Mouse (Mus musculus) liver, adult 2 months (tissue): ENCODE data around the gene Nek10. TPM values are rescaled to one million over a fixed set of nuclear protein-coding genes. Genes with fewer than 3 reads are reported as not detected.
"Not testable (repeated sequence)": the region's sequence is repeated elsewhere in the genome, so short reads cannot be mapped to it uniquely, and the experiment has no call there.

Experiments used
- DNase-seq: peaks from one replicate; pipeline ENCODE4 v3.0.0-alpha.2; 2011; ENCODE audit warnings: low read depth, low spot score; ENCODE audit errors: extremely low read depth
- H3K27ac ChIP-seq: fragments of 200-500 bp; replicated peaks from 2 replicates; pipeline ENCODE4 v1.5.1; 2012; ENCODE audit warnings: low read depth, mild to moderate bottlenecking, control low read depth, inconsistent platforms, low read length; ENCODE audit not compliant: insufficient read depth
- H3K27me3 ChIP-seq: fragments of 200-500 bp; 2 replicates; pipeline ENCODE4 v1.6.1; 2012; ENCODE audit warnings: mild to moderate bottlenecking, moderate library complexity, low read length, inconsistent platforms; ENCODE audit not compliant: control insufficient read depth, insufficient read depth
- H3K36me3 ChIP-seq: fragments of 200-500 bp; 2 replicates; pipeline ENCODE4 v1.6.1; 2012; ENCODE audit warnings: low read length, inconsistent platforms; ENCODE audit not compliant: control insufficient read depth, insufficient read depth
- H3K4me1 ChIP-seq: fragments of 200-500 bp; 2 replicates; pipeline ENCODE4 v1.6.1; 2011; ENCODE audit warnings: low read length; ENCODE audit not compliant: control insufficient read depth, insufficient read depth
- H3K4me3 ChIP-seq: fragments of 200-500 bp; 2 replicates; pipeline ENCODE4 v1.5.1; 2011; ENCODE audit warnings: low read depth, mild to moderate bottlenecking, control low read depth, low read length, moderate library complexity; ENCODE audit not compliant: insufficient read depth
- H3K79me2 ChIP-seq: fragments of 200-500 bp; 2 replicates; pipeline ENCODE4 v1.6.1; 2012; ENCODE audit warnings: inconsistent platforms, mild to moderate bottlenecking, low read length, moderate library complexity; ENCODE audit not compliant: control insufficient read depth, insufficient read depth
- H3K9ac ChIP-seq: fragments of 200-500 bp; 2 replicates; pipeline ENCODE4 v1.6.1; 2012; ENCODE audit warnings: low read depth, mild to moderate bottlenecking, control low read depth, inconsistent platforms, low read length
- CTCF ChIP-seq: fragments of 200-500 bp; IDR thresholded peaks from 2 replicates; pipeline ENCODE4 v1.5.1; 2011; ENCODE audit warnings: low read depth, low read length, control low read depth
- POLR2A ChIP-seq: fragments of 200-500 bp; IDR thresholded peaks from 2 replicates; pipeline ENCODE4 v1.6.1; 2011; ENCODE audit warnings: low read length, control low read depth; ENCODE audit not compliant: insufficient read depth; ENCODE audit errors: extremely low read depth
- WGBS: fragments of 180-500 bp; shearing (Covaris S2); methylation state at CpG from one replicate; pipeline ENCODE4 v1.1.7; 2018; 5-methylcytosine and 5-hydroxymethylcytosine counted together
- polyA plus RNA-seq: library from polyadenylated mRNA; depleted of rRNA; stranded (reverse); fragments of >200 nt; gene quantifications from 2 replicates; pipeline ENCODE4 v1.2.3, GENCODE M21; 2012
- total RNA-seq: library from RNA; depleted of rRNA; stranded (reverse); fragments of >200 nt; gene quantifications from 2 replicates; pipeline ENCODE4 v1.2.3, GENCODE M21; 2014

Gene Nek10
- total and polyA plus RNA-seq, 2 experiments: under 0.01 TPM; not detected in 1

- WGBS: 25% methylated on average over 1 of the region's 1 CpGs
- no peak for DNase-seq
- no peak for TF ChIP-seq CTCF
- no peaks in the 10 kb centered on the region for H3K36me3 ChIP-seq
- H3K27me3 ChIP-seq: no peaks in the 10 kb centered on the region
- H3K4me3 ChIP-seq: no peak overlapping the region
- H3K27ac ChIP-seq: no peak overlapping the region
- H3K79me2 ChIP-seq: no peaks in the 10 kb centered on the region
- H3K4me1 ChIP-seq: no peaks in the 10 kb centered on the region
- H3K9ac ChIP-seq: no peak overlapping the region
Observed at GRCm38 (mm10) chr14:14974156-14974555, 170.9 kb downstream of the Nek10 start.

- H3K4me1 ChIP-seq, H3K9ac ChIP-seq, H3K79me2 ChIP-seq, H3K27ac ChIP-seq, DNase-seq, H3K4me3 ChIP-seq, H3K27me3 ChIP-seq, H3K36me3 ChIP-seq: not testable (repeated sequence)
- 47% methylated on average over 1 of the region's 1 CpGs for WGBS
Observed at GRCm38 (mm10) chr14:14984106-14984505, 180.9 kb downstream of the Nek10 start.

GRCm38 (mm10) chr14:14984710-14985647 is 181.8 kb downstream of the Nek10 start:
- 36% methylated on average over 11 of the region's 11 CpGs for WGBS

DNA sequence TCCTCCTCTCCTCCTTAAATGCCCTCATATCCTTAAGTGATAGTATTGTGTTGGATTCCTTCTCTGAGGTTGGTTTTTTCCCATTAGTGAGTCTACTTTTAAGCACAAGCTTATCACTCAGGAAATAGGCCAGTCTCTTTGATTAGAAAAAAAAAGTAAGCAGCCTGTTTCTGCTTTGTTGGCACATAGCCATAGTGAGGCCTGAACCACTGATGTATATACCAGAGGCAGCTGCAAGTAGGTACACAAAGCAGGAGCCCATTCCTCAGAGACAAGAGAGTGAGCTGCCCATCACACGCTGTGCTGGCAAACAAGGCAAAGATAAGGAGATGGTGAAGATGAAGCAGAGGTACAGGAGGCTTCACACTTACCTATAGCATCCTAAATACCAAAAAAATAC is 184.2 kb downstream of the Nek10 start:
- H3K4me3 ChIP-seq: no peak overlapping the region
- H3K36me3 ChIP-seq: no peaks in the 10 kb centered on the region
- H3K9ac ChIP-seq: no peak overlapping the region
- DNase-seq: no peak
- no peak for TF ChIP-seq CTCF
- no peak for TF ChIP-seq POLR2A
- no peaks in the 10 kb centered on the region for H3K79me2 ChIP-seq
- H3K27ac ChIP-seq: no peak overlapping the region
- no peaks in the 10 kb centered on the region for H3K4me1 ChIP-seq
- no peaks in the 10 kb centered on the region; the same call in 1 of the 2 replicates for H3K27me3 ChIP-seq
- 12% methylated on average over 1 of the region's 1 CpGs for WGBS

More at GRCm38 (mm10) chr14:14984710-14985647, 181.8 kb downstream of the Nek10 start:
- DNase-seq: peak; percentile 21
- H3K27ac ChIP-seq: no peak overlapping the region
- TF ChIP-seq CTCF (peak; percentile 91), POLR2A (no peak)
- no peak overlapping the region for H3K4me3 ChIP-seq
- H3K79me2 ChIP-seq: no peaks in the 10 kb centered on the region
- H3K4me1 ChIP-seq: no peaks in the 10 kb centered on the region
- no peak overlapping the region for H3K9ac ChIP-seq
- no peaks in the 10 kb centered on the region for H3K36me3 ChIP-seq
- H3K27me3 ChIP-seq: no peaks in the 10 kb centered on the region; the same call in 1 of the 2 replicates

DNA sequence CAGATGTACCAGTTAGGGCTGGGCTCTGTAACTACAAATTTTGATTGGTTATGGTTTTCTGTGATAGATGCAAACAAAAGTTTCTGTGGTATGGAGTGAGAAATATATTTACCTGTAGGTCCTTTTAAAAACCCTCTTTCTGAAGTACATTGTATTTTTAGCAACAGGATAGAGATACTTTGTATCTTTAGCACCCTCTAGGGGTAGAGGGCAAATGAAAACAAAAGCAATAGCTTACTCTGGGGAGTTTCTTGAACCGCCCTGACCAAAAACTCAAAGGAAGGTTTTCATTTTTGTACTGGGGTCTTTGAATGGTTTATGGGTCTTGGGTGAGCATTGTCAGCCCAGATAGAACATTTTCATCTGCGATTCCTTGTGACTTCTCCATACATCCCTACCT is 188.4 kb downstream of the Nek10 start:
- no peaks in the 10 kb centered on the region; the same call in 1 of the 2 replicates for H3K27me3 ChIP-seq
- 78% methylated on average over 2 of the region's 2 CpGs for WGBS
- H3K27ac ChIP-seq: no peak overlapping the region
- H3K9ac ChIP-seq: no peak overlapping the region
- H3K4me3 ChIP-seq: no peak overlapping the region
- TF ChIP-seq POLR2A (no peak), CTCF (no peak)
- no peaks in the 10 kb centered on the region for H3K4me1 ChIP-seq
- H3K36me3 ChIP-seq: no peaks in the 10 kb centered on the region
- DNase-seq: no peak
- no peaks in the 10 kb centered on the region for H3K79me2 ChIP-seq

GRCm38 (mm10) chr14:15011408-15011807 is 208.2 kb downstream of the Nek10 start:
- 83% methylated on average over 4 of the region's 4 CpGs for WGBS

More at GRCm38 (mm10) chr14:15011408-15011807, 208.2 kb downstream of the Nek10 start:
- H3K4me1 ChIP-seq: no peaks in the 10 kb centered on the region
- H3K4me3 ChIP-seq: no peak overlapping the region
- H3K27me3 ChIP-seq: no peaks in the 10 kb centered on the region
- H3K36me3 ChIP-seq: no peaks in the 10 kb centered on the region
- no peak overlapping the region for H3K27ac ChIP-seq
- no peak for DNase-seq
- TF ChIP-seq CTCF (no peak), POLR2A (no peak)
- H3K9ac ChIP-seq: no peak overlapping the region
- no peaks in the 10 kb centered on the region for H3K79me2 ChIP-seq
